Mouse (Mus musculus): ENCODE results near the gene Gm26566.

Gene Gm26566

DNA sequence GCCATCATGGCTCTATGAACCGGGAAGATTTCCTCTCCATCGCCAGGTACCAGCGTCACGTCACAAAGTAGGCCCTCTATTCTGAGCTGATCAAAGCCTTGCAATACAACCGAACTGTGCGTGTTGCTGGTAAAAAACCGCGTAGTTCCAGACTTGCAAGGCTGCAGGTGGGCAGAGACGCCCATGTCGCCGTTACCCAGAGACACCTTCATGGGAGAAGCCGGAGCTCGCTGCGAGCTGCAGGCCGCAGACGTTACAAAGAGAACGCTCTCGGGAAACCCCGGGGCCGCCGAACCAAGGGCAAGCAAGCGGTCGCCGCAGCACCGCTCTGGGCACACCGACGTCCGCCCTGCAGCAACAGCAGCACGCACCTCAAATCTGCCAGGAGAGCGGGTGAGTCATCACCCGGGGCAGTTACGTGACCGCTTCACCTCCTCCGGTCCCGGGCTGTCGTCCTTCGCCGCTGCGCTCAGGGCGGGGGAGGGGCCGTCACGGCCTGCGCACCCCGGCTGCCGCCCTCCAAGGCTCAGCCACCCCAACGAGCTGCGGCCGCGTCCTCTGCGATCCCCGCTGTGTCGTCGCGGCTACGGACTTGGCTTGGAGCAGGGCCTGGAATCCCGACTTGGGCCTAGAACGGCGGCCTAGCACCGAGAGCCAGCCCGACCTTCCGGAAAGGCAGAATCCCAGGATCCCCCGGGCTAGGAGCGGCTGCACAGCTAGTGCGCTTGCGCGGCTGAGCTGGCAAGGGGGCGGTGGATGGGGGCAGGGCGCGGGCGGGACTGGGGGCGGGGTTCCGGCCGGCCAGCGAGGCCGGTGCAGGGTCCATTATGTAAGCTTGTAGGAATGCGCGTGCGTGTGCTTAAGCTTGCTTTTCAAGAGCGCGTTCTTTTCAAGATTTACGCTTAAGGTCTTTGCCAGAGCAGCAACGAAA is at the start of gene Gm26566, which contains the start of gene Klhl9:
Gene Gm26566, plus strand, starts transcription at position 15 of the 931 bp plus-strand sequence.
Gene Klhl9, minus strand, starts transcription at position 675 of the 931 bp plus-strand sequence.
- DNase-seq (ENCODE audit: low spot score in 2 of 2), result peak; percentile 61 to 84

DNA sequence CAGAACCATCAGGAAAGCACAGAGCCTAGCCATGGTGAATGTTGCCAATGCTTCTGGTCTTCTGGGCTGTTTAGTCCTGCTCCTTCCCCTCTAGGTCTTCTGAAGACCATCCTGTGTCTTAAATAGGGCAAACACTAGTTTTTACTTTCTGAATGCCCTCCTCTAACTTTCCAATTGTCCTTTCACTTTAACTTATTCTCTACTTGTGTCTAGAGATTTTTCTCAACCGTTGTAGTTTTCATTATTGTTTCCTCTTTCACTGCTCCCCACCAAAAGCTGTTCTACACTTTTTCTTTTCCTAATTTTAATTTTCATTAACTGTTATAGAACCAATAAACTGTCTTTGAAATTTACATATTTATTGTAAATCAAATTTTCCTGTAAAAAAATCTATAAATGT is 44.8 kb upstream of the Gm26566 start, which contains the start of gene Ifna16:
Gene Ifna16, minus strand, starts transcription at position 101 of the 400 bp plus-strand sequence.
- no peak for DNase-seq (ENCODE audit: low spot score in 2 of 2)

DNA sequence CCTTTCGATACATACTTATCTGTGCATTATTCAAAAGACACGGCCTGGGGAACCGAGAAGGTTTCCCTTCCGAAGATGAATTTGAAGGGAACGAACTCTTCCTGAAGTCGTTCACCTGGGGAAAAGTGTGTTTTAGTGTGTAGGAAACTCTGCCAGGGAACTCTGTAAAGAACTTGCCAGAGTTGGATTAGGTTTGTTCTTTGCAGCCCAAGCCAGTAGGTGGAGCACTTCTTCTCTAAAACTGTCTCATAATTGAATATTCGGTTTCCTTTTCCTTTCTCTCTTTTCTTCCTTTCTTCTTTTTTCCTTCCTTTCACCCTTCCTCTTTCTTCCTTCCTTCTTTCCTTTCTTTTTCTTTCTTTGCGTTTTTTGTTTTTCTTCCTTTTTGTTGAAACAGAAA is 41.2 kb upstream of the Gm26566 start:
- peak in 1 of 2 experiments; percentile 11 for DNase-seq (ENCODE audit: low spot score in 2 of 2)

DNA sequence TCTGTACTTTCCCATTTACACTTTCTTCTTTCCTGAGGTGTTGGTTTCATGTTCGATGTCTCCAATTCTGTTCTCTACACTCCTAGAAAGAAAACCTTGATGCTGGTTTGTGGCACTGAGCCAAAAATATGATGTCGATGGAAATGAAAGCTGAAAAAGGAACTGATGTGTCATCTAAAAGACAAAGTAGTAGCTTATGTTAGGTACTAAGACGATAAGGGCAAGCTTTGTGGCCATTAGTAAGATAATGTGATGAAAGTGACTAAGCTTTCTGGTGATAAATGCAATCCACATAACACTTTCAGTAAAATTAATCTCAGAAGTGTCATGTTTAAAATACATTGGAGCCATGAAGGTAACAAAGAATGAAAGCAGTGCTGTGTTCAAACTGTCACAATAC is 40.3 kb upstream of the Gm26566 start:
- no peak for DNase-seq (ENCODE audit: low spot score in 2 of 2)

DNA sequence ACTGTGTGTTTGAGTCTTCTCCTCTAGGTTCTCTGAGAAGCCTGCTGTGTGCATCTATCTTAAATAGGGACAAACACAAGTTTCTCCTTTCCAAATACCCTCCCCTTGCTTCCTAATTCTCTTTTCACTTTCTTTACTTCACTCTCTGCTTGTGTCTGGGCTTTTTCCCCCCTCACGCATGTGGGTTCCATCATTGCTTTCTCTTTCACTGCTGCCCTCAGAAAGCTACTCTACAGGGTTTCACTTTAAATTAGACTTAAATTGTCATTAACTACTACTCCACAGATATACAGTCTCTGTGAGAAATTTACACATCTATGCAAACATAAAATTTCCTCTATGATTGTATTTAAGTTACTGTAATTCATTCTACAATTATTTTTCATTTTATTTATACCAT is 37.8 kb upstream of the Gm26566 start, which contains the start of gene Ifna2:
Gene Ifna2, minus strand, starts transcription at position 101 of the 400 bp plus-strand sequence.
- DNase-seq (ENCODE audit: low spot score in 2 of 2), result no peak

DNA sequence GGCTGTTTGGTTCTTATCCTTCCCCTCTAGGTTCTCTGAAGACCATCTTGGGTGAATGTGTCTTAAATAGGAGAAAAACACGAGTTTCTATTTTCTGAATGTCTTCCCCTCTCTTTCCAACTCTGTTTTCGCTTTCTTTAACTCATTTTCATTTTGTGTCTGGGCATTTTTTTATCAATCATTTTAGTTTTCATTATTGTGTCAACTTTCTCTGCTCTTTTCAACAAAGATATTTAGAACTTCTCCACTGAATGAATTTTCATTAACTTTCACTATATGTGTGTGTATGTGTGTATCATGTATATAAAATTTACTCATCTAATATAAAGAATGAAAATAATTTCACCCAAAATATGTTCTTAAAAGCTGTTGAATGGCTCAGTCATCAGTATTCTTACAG is 30.3 kb upstream of the Gm26566 start, which contains the start of gene Ifnab:
Gene Ifnab, minus strand, starts transcription at position 101 of the 400 bp plus-strand sequence.
- DNase-seq (ENCODE audit: low spot score in 2 of 2), result no peak

DNA sequence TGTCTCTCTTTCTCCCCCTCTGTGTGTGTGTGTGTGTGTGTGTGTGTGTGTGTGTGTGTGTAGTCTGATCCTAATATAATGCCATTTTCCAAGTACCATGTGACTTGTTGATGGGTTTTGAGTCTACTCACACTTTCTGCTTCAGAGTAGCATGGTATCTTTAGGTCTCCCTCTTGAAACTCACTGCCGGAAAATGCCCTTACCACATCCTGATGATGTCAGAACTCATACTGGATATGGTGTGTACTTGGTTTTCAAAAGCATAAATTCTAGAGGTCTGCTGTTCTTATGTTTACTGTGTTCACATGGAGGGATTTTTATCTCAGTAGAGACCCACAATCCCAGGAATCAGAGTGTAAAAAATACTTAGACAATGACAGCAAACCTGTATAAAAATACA is 29.1 kb upstream of the Gm26566 start:
- DNase-seq (ENCODE audit: low spot score in 2 of 2), result no peak

GRCm38 (mm10) chr4:88693392-88693791 is 28.2 kb upstream of the Gm26566 start:
- no peak for DNase-seq (ENCODE audit: low spot score in 2 of 2)

DNA sequence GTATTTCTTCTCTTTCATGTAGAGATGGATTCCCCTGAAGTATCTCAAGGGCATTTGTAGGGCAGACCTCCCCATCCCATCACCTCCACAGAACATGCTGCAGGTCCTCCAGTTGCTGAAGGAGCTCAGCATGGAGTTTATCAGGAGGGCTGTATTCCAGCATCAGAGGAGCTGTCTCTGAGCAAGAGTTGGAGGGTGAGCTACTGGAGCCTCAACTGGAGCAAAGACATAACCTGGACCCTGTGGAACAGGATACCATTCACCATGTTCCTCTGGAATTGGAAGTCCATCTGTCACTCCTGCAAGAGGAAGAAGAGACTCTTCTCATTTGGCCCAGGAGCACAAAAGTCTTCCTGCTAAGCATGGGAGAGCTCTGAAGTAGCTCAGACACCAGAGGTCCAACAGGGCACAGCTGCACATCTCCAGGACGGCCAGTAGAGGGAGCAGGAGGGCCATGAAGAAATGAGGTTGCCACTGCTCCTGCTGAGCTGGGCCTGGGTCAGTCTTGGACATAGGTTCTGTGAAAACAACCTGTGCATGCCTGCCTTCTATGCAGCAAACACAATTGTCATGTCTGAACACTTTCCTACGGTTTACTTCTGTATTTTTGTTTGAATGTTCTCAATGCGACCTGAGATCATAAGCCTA is 25.2 kb upstream of the Gm26566 start:
- DNase-seq (ENCODE audit: low spot score in 2 of 2), result peak in 1 of 2 experiments; percentile 75

- no peak for DNase-seq (ENCODE audit: low spot score in 2 of 2)
Measured at GRCm38 (mm10) chr4:88697108-88697507, 24.5 kb upstream of the Gm26566 start.

GRCm38 (mm10) chr4:88697753-88698152 is 23.9 kb upstream of the Gm26566 start:
- no peak for DNase-seq (ENCODE audit: low spot score in 2 of 2)

DNA sequence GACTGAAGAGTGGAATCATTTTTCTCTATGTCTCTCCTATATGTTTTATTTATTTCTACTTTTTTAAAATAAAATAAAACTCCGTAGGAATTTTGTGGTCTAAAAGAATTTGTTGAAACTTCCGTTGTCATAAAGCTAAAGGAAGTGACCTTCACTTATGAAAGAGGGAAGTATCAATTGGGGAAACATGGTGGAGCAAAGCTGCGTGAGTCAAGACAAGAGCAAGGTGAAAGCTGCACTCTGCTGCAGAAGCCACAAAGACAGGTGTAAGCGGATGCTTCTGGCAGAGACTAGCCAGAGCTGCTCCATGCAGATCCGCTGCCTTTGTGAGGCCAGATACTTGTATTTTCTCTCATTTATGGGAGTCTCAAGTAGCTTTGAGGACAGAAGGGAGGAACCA is 22.8 kb upstream of the Gm26566 start:
- no peak for DNase-seq (ENCODE audit: low spot score in 2 of 2)

- no peak for DNase-seq (ENCODE audit: low spot score in 2 of 2)
Measured at GRCm38 (mm10) chr4:88699301-88699700, 22.3 kb upstream of the Gm26566 start.

DNA sequence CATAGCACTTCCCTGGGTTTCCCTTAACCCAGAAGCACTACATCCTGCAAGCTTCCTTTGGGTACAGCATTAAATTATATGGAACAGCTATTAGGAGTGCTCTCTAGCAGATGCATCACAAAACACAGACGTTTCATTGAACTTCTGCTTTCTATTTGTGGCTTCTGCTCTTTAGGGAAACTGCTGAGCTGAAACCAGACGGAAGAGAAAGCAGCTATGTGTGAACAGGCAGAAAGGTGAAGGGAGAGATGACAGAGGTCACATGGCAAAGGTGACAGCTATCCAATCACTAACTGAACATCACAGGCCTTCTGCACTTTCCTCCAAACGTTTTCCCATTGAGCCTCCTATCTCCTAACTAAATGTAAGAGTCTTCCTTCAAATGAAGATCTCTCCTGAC is 15.7 kb upstream of the Gm26566 start:
- DNase-seq (ENCODE audit: low spot score in 2 of 2), result no peak

DNA sequence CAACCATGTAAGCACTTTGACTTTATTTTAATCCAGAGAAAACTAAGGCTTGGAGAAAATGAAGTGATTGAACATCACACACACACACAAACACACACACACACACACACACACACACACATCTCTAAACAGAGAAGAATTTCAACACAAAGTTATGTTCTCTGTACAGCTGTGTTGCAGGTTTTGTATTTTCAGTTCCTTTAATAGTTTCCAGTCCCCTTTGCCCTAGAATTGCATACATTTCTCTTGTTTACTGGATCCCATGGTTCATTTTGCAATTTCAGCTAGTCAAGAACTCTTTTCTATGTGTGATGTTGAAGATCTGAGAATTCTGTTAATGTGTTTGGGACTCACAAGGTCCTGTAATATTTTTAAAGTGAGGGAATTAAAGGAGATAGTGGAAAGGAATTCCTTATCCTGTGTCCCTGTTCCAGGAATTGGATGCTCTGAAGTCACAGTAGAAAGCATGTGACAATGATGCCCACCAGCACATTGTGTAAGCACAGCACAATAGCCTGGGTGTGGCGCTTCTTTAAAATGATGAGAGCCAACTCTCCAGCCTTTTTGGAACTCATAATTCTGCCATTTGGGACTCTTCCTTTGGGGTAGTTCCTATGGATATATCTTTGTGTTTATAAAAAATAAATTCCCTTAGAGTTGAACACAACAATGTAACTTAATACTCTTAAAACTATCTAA is 14.3 kb upstream of the Gm26566 start:
- DNase-seq (ENCODE audit: low spot score in 2 of 2), result no peak

- DNase-seq (ENCODE audit: low spot score in 2 of 2), result no peak
Measured at GRCm38 (mm10) chr4:88714281-88714680, 7.3 kb upstream of the Gm26566 start.

DNA sequence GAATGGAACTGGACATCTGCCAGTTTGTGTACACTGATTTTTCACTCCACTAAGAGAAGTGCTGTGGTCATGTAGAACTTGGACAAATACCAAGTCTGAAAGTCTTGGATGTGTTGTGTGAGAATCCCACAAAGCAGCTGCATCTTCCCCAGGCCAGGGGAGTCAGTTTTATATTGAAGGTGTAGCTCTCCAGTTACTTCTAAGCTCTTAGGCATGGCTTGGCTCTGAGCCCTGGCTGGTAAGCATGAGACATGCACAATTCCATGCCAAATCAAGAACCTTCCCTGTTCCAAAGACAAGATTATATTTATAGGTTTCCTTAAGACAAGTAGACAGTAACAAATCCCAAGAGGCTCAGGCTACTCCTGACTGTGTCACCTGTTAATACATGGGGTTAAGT is 6.5 kb upstream of the Gm26566 start:
- DNase-seq (ENCODE audit: low spot score in 2 of 2), result no peak

DNA sequence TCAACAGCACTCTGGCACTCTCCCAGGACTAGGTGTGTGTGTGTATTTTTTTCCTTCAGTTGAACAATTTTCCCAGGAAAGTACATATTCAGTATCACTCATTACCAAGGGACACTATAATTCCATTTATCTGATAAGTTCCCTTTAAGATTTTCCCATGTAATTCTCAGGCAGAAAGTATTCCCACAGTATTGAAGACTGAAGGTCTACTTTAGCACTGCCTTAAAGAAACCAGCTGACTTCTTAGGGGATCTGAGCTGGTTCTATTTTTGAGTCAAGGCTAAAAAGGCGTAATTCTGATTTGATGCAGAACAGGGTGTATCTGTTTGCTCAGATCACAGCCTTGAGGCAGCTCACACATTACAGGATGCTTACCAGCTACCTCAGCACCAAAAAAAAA is 2.9 kb upstream of the Gm26566 start:
- no peak for DNase-seq (ENCODE audit: low spot score in 2 of 2)

GRCm38 (mm10) chr4:88723497-88724090 is 2.0 kb downstream of the Gm26566 start:
- DNase-seq (ENCODE audit: low spot score in 2 of 2), result no peak

DNA sequence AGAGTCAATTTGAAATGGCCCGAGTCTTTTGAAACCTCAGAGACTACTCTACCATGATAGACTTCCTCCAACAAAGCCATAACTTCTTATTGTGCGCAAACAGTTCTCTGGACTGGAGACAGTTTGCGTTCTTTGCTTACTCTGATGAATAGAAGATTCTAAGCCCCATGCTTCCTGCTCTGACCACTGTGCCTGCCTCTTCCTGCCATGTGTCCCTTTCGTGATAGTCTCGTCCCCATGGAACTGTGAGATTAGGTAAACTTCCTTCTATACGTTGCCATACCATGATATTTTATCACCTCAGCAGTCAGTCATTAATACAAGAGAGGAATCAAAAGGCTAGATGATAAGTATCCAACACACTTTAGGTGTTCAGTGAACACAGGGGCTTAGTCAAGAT is 5.1 kb downstream of the Gm26566 start:
- no peak for DNase-seq (ENCODE audit: low spot score in 2 of 2)

DNA sequence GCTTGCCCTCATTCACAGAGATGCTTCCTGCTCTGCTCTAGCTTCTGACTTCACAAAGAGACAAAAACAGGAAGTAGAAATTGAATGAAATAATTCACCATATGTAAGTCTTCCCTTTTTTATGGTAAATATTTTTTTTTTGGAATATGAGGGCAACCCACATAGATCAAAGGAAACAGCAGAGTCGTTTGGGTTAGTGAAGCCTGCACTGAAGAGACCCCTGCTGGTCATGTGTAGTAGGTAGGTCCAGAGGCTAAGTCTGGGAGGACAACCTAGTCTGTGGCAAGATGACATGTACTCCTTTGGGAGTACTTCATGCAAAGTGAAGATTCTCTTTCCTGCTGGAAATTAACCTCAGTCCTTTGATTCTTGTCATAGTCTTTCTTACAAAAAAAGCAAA is 5.7 kb downstream of the Gm26566 start:
- DNase-seq (ENCODE audit: low spot score in 2 of 2), result no peak

DNA sequence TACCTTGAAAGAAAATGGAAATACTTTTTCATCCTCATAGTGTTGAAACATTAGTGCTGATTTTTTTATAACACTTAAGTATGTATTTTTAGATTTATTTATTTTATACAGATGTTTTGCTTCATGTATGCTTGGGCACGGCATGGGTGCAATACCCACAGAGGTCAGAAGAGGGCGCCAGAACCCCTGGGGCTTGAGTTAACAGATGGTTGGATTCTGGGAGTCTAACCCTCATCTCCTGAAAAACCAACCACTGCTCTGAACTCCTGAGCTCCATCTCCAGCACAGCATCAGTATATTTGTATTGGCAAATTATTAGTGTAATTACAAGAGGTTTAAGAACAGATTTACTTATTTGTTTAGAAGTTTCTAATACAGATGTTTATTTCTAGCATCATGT is 16.9 kb downstream of the Gm26566 start:
- DNase-seq (ENCODE audit: low spot score in 2 of 2), result peak in 1 of 2 experiments; percentile 62

All from left cerebral cortex, adult 9 months (tissue).